Mouse (Mus musculus): ENCODE data around the gene Gm10181. TPM values are rescaled to one million over a fixed set of nuclear protein-coding genes. Genes with fewer than 3 reads are reported as not detected.

Gm10181 gene
- total and polyA plus RNA-seq, 2 experiments from 2014 or later: not detected

- TF ChIP-seq CTCF (IDR thresholded peaks at IDR 0.05; ENCODE audit: low read depth): no peak
- peak; percentile 59; the same call in 1 of the 2 replicates for ATAC-seq
- no peaks in the 10 kb centered on the region for H3K4me1 ChIP-seq (ENCODE audit: insufficient read depth, low read length)
Measured at GRCm38 (mm10) chr9:25055650-25056376, 33.4 kb upstream of the Gm10181 start.

GRCm38 (mm10) chr9:25058726-25059125 lies 30.5 kb upstream of the Gm10181 start:
- Histone ChIP-seq H3K27ac (no peak overlapping the region), H3K27me3 (ENCODE audit: insufficient read depth, low read length) (no peaks in the 10 kb centered on the region), H3K9me3 (ENCODE audit: low read length) (no peaks in the 10 kb centered on the region), H3K4me3 (ENCODE audit: low read length) (no peak overlapping the region), H3K9ac (replicated peaks; ENCODE audit: low read length) (no peak overlapping the region), H3K4me1 (ENCODE audit: insufficient read depth, low read length) (no peaks in the 10 kb centered on the region), H3K4me2 (ENCODE audit: low read depth, low read length) (no peak overlapping the region), H3K36me3 (ENCODE audit: insufficient read depth, low read length) (no peaks in the 10 kb centered on the region)
- no peak for ATAC-seq
- WGBS: 73% methylated on average over 2 of the region's 3 CpGs
- no peak for DNase-seq (ENCODE audit: low spot score)
- no peak for TF ChIP-seq CTCF (IDR thresholded peaks at IDR 0.05; ENCODE audit: low read depth)

More at GRCm38 (mm10) chr9:25055650-25056376, 33.4 kb upstream of the Gm10181 start:
- H3K36me3 ChIP-seq (ENCODE audit: insufficient read depth, low read length): no peaks in the 10 kb centered on the region
- H3K4me3 ChIP-seq (ENCODE audit: low read length): no peak overlapping the region
- H3K9me3 ChIP-seq (ENCODE audit: low read length): no peaks in the 10 kb centered on the region
- no peak for DNase-seq (ENCODE audit: low spot score)
- H3K4me2 ChIP-seq (ENCODE audit: low read depth, low read length): no peak overlapping the region
- no peak overlapping the region for H3K9ac ChIP-seq (replicated peaks; ENCODE audit: low read length)
- no peak overlapping the region for H3K27ac ChIP-seq
- no peaks in the 10 kb centered on the region for H3K27me3 ChIP-seq (ENCODE audit: insufficient read depth, low read length)

DNA sequence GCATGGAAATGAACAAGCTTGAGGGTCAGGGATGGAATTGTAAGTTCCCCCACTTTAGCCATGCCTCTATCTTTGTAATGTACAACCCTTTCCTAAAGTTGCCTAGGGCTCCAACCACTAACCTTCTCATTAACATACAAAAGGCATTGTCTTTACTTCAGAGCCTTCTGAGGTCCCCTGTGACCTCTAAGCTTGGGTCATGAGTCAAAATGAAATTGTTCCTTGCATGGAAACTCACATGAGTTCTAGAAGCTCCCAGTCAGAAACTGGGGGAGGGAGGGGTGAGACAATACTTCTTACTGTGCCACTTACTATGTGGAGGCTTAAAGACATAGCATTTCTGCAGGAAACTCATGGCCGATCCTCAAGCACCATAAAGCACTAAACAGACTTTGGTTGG lies 16.6 kb upstream of the Gm10181 start:
- no peak overlapping the region for H3K4me2 ChIP-seq (ENCODE audit: low read depth, low read length)
- WGBS: 86% methylated on average over 1 of the region's 1 CpGs
- no peak overlapping the region for H3K4me3 ChIP-seq (ENCODE audit: low read length)
- H3K4me1 ChIP-seq (ENCODE audit: insufficient read depth, low read length): no peaks in the 10 kb centered on the region
- DNase-seq (ENCODE audit: low spot score) (no peak), ATAC-seq (no peak)
- H3K27me3 ChIP-seq (ENCODE audit: insufficient read depth, low read length): no peaks in the 10 kb centered on the region
- TF ChIP-seq CTCF (IDR thresholded peaks at IDR 0.05; ENCODE audit: low read depth): no peak
- no peak overlapping the region for H3K9ac ChIP-seq (replicated peaks; ENCODE audit: low read length)
- no peaks in the 10 kb centered on the region for H3K9me3 ChIP-seq (ENCODE audit: low read length)
- no peaks in the 10 kb centered on the region for H3K36me3 ChIP-seq (ENCODE audit: insufficient read depth, low read length)
- no peak overlapping the region for H3K27ac ChIP-seq

DNA sequence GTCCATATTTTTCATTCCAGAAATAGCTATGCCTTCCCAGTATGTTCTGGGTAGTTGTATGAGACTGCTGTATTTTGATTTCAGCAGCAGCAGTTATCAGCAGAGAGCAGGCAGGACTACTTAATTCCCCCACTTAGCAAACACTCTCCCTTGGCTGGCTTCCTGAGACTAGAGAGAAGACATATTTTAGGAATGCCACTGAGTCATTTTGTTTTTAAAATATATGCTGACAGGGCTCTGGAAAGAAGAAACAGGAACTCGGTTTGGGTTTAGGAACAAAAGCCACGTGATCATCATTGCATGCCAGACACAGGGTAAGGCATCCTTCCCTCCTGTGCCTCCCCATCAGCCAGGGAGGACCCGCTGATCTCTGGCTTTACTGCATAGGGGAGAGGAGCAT lies 13.2 kb upstream of the Gm10181 start:
- ATAC-seq: no peak
- H3K36me3 ChIP-seq (ENCODE audit: insufficient read depth, low read length): no peaks in the 10 kb centered on the region
- 77% methylated on average over 3 of the region's 3 CpGs for WGBS
- no peak for DNase-seq (ENCODE audit: low spot score)
- TF ChIP-seq CTCF (IDR thresholded peaks at IDR 0.05; ENCODE audit: low read depth): no peak
- H3K9ac ChIP-seq (replicated peaks; ENCODE audit: low read length): no peak overlapping the region
- no peak overlapping the region for H3K27ac ChIP-seq
- no peaks in the 10 kb centered on the region for H3K27me3 ChIP-seq (ENCODE audit: insufficient read depth, low read length)
- H3K9me3 ChIP-seq (ENCODE audit: low read length): no peaks in the 10 kb centered on the region
- H3K4me1 ChIP-seq (ENCODE audit: insufficient read depth, low read length): no peaks in the 10 kb centered on the region
- H3K4me2 ChIP-seq (ENCODE audit: low read depth, low read length): no peak overlapping the region
- H3K4me3 ChIP-seq (ENCODE audit: low read length): no peak overlapping the region

DNA sequence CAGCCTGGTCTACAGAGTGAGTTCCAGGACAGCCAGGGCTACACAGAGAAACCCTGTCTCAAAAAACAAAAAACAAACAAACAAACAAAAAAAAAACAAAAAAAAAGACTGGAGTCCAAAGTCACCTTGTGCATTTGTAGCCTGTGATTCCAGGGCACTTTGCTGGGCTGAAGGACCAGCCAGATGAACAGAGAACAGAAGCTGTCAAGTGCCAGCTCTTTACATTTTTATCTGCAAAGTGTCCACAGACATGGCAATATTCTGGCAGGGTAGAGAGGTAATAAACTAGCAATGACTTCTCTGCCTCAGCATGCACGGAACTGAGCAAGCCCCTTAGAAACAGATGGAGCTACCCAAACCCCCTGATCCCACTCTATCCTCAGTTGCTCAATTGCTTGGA lies 12.7 kb upstream of the Gm10181 start:
- Histone ChIP-seq H3K27ac (no peak overlapping the region), H3K4me1 (ENCODE audit: insufficient read depth, low read length) (no peaks in the 10 kb centered on the region), H3K36me3 (ENCODE audit: insufficient read depth, low read length) (no peaks in the 10 kb centered on the region), H3K9me3 (ENCODE audit: low read length) (no peaks in the 10 kb centered on the region), H3K4me2 (ENCODE audit: low read depth, low read length) (no peak overlapping the region), H3K9ac (replicated peaks; ENCODE audit: low read length) (no peak overlapping the region), H3K4me3 (ENCODE audit: low read length) (no peak overlapping the region), H3K27me3 (ENCODE audit: insufficient read depth, low read length) (no peaks in the 10 kb centered on the region)
- 85% methylated on average over 1 of the region's 1 CpGs for WGBS
- DNase-seq (ENCODE audit: low spot score) (no peak), ATAC-seq (no peak)
- no peak for TF ChIP-seq CTCF (IDR thresholded peaks at IDR 0.05; ENCODE audit: low read depth)

DNA sequence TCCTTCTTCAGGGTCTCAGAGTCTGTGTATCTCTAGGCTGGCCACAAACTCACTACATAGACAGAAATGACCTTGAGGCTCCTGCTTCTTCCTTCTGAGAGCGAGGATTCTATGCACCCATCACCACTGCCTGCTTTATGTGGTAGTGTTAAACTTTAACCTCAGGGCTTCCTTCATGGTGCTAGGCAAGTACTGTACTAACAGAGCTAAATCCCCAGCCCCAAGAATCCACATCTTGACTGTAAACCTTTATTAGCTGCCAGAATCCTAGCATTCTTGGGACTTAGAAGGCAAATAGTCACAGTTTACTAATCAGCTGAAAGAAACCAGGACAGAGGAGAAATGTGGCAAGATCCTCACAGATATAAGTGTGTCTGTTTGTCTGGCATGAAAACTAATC lies 1.6 kb downstream of the Gm10181 start:
- Histone ChIP-seq H3K4me2 (ENCODE audit: low read depth, low read length) (no peak overlapping the region), H3K36me3 (ENCODE audit: insufficient read depth, low read length) (no peaks in the 10 kb centered on the region), H3K9ac (replicated peaks; ENCODE audit: low read length) (no peak overlapping the region), H3K4me1 (ENCODE audit: insufficient read depth, low read length) (no peaks in the 10 kb centered on the region), H3K9me3 (ENCODE audit: low read length) (no peaks in the 10 kb centered on the region), H3K27me3 (ENCODE audit: insufficient read depth, low read length) (no peaks in the 10 kb centered on the region), H3K27ac (no peak overlapping the region), H3K4me3 (ENCODE audit: low read length) (no peak overlapping the region)
- no peak for DNase-seq (ENCODE audit: low spot score)
- 77% methylated on average over 1 of the region's 1 CpGs for WGBS
- TF ChIP-seq CTCF (IDR thresholded peaks at IDR 0.05; ENCODE audit: low read depth): no peak
- no peak for ATAC-seq

GRCm38 (mm10) chr9:25102881-25103280 lies 13.7 kb downstream of the Gm10181 start:
- Histone ChIP-seq H3K9me3 (ENCODE audit: low read length) (peaks cover 6% of the 10 kb centered on the region; the same call in 1 of the 2 replicates), H3K4me2 (ENCODE audit: low read depth, low read length) (no peak overlapping the region), H3K27me3 (ENCODE audit: insufficient read depth, low read length) (no peaks in the 10 kb centered on the region), H3K9ac (replicated peaks; ENCODE audit: low read length) (no peak overlapping the region), H3K4me1 (ENCODE audit: insufficient read depth, low read length) (no peaks in the 10 kb centered on the region), H3K27ac (no peak overlapping the region), H3K36me3 (ENCODE audit: insufficient read depth, low read length) (peaks cover 23% of the 10 kb centered on the region), H3K4me3 (ENCODE audit: low read length) (no peak overlapping the region)
- ATAC-seq (no peak), DNase-seq (ENCODE audit: low spot score) (no peak)
- 89% methylated on average over 1 of the region's 1 CpGs for WGBS
- TF ChIP-seq CTCF (IDR thresholded peaks at IDR 0.05; ENCODE audit: low read depth): no peak

Measured in hindbrain, postnatal 0 days (tissue).